Mouse (Mus musculus): ENCODE results near the gene Cd27. TPM values are rescaled to one million over a fixed set of nuclear protein-coding genes. Genes with fewer than 3 reads are reported as not detected.

Cd27 gene
- total and polyA plus RNA-seq, 3 experiments: 0.46 TPM; not detected in 2

- TF ChIP-seq NRF1 (IDR thresholded peaks at IDR 0.05; ENCODE audit: insufficient read depth, low read depth, low read length, poor library complexity, severe bottlenecking) (no peak), EP300 (IDR thresholded peaks at IDR 0.05; ENCODE audit: low read depth in 1 of 2, low read length in 2 of 2) (no peak), HCFC1 (IDR thresholded peaks at IDR 0.05; ENCODE audit: low read depth, low read length) (no peak), RAD21 (IDR thresholded peaks at IDR 0.05; ENCODE audit: low read depth, low read length) (peak; percentile 51), MAZ (IDR thresholded peaks at IDR 0.05; ENCODE audit: low read depth, low read length) (no peak), ELF1 (IDR thresholded peaks at IDR 0.05; ENCODE audit: low read depth, low read length) (no peak), USF2 (IDR thresholded peaks at IDR 0.05; ENCODE audit: borderline replicate concordance in 1 of 2, insufficient read depth in 1 of 2, low read depth in 1 of 2, low read length in 2 of 2) (no peak), ETS1 (IDR thresholded peaks at IDR 0.05; ENCODE audit: low read depth, low read length) (no peak)
Measured at GRCm38 (mm10) chr6:125210436-125210835, 26.4 kb downstream of the Cd27 start (continued).

GRCm38 (mm10) chr6:125197166-125197565 lies 39.6 kb downstream of the Cd27 start:
- H3K79me2 ChIP-seq (ENCODE audit: control insufficient read depth, insufficient read depth, low read length, poor library complexity): peaks cover 13% of the 10 kb centered on the region
- no peak for TF ChIP-seq ZMIZ1 (IDR thresholded peaks at IDR 0.05; ENCODE audit: low read depth, low read length)
- TF ChIP-seq RCOR1 (IDR thresholded peaks at IDR 0.05; ENCODE audit: low read depth, low read length): no peak
- no peak for TF ChIP-seq TCF12 (IDR thresholded peaks at IDR 0.05; ENCODE audit: low read depth, low read length)
- TF ChIP-seq KAT2A (conservative IDR thresholded peaks at IDR 0.05; ENCODE audit: low read depth, low read length): no peak
- no peak for TF ChIP-seq MXI1 (IDR thresholded peaks at IDR 0.05; ENCODE audit: low read depth, low read length)
- TF ChIP-seq BHLHE40 (IDR thresholded peaks at IDR 0.05; ENCODE audit: borderline replicate concordance, low read depth, low read length): no peak
- no peak for TF ChIP-seq CHD1 (IDR thresholded peaks at IDR 0.05; ENCODE audit: low read depth, low read length)
- no peak for TF ChIP-seq MAZ (IDR thresholded peaks at IDR 0.05; ENCODE audit: low read depth, low read length)
- TF ChIP-seq CTCF (IDR thresholded peaks at IDR 0.05 in 2 of 3, conservative IDR thresholded peaks at IDR 0.05 in 1 of 3; ENCODE audit: control insufficient read depth in 1 of 3, insufficient read depth in 1 of 3, low read depth in 2 of 3, low read length in 3 of 3, poor library complexity in 1 of 3, severe bottlenecking in 1 of 3): no peak
- no peak for TF ChIP-seq ZKSCAN1 (IDR thresholded peaks at IDR 0.05; ENCODE audit: low read depth, low read length)
- H3K4me3 ChIP-seq (ENCODE audit: control insufficient read depth in 1 of 2, insufficient read depth in 1 of 2, low read depth in 2 of 2, low read length in 2 of 2): no peak overlapping the region
- H3K36me3 ChIP-seq (ENCODE audit: control insufficient read depth in 1 of 2, insufficient read depth in 2 of 2, low read length in 2 of 2): peaks cover 8 to 14% of the 10 kb centered on the region in 2 experiments
- H3K9me3 ChIP-seq (replicated peaks; ENCODE audit: insufficient read depth, low read length): no peaks in the 10 kb centered on the region
- H3K27me3 ChIP-seq (ENCODE audit: control insufficient read depth in 1 of 2, insufficient read depth in 2 of 2, low read length in 2 of 2): no peaks in the 10 kb centered on the region
- no peak for DNase-seq (ENCODE audit: low read depth, low spot score)
- no peak overlapping the region for H3K27ac ChIP-seq (ENCODE audit: control insufficient read depth, low read depth, low read length)
- no peak overlapping the region for H3K9ac ChIP-seq (ENCODE audit: control insufficient read depth, low read depth, low read length, poor library complexity, severe bottlenecking)
- H3K4me1 ChIP-seq (ENCODE audit: control insufficient read depth in 1 of 2, insufficient read depth in 2 of 2, low read length in 2 of 2): peaks cover 0 to 6% of the 10 kb centered on the region in 2 experiments; a peak in 2 of 4 replicates

DNA sequence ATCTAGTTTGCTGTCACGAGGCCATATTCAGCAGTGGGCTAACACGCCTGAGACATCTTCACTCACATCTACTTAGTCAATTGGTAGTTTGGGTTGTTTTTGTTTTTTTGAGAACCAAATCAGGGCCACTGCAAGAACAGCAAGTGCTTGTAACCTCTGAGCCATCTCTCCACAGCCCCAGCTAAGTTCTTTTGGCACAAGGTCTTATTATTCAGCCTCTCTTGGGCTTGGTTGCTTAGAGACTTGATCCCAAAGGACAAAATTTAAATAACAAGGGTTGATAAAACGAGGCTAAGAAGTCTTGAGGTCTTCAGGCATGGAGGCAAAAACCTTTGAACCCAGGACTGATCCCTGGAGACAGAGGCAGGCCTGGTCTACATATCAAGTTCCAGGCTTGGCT lies 40.5 kb downstream of the Cd27 start:
- Histone ChIP-seq H3K9ac (ENCODE audit: control insufficient read depth, low read depth, low read length, poor library complexity, severe bottlenecking) (no peak overlapping the region), H3K36me3 (ENCODE audit: control insufficient read depth in 1 of 2, insufficient read depth in 2 of 2, low read length in 2 of 2) (peaks cover 8 to 14% of the 10 kb centered on the region in 2 experiments), H3K79me2 (ENCODE audit: control insufficient read depth, insufficient read depth, low read length, poor library complexity) (peaks cover 16% of the 10 kb centered on the region), H3K27me3 (ENCODE audit: control insufficient read depth in 1 of 2, insufficient read depth in 2 of 2, low read length in 2 of 2) (no peaks in the 10 kb centered on the region), H3K4me3 (ENCODE audit: control insufficient read depth in 1 of 2, insufficient read depth in 1 of 2, low read depth in 2 of 2, low read length in 2 of 2) (no peak overlapping the region), H3K4me1 (ENCODE audit: control insufficient read depth in 1 of 2, insufficient read depth in 2 of 2, low read length in 2 of 2) (peaks cover 0 to 6% of the 10 kb centered on the region in 2 experiments; a peak in 2 of 4 replicates), H3K27ac (ENCODE audit: control insufficient read depth, low read depth, low read length) (no peak overlapping the region), H3K9me3 (replicated peaks; ENCODE audit: insufficient read depth, low read length) (no peaks in the 10 kb centered on the region)
- no peak for TF ChIP-seq EP300 (IDR thresholded peaks at IDR 0.05; ENCODE audit: low read depth in 1 of 2, low read length in 2 of 2)
- no peak for TF ChIP-seq NELFE (IDR thresholded peaks at IDR 0.05; ENCODE audit: low read depth, low read length)
- no peak for TF ChIP-seq RAD21 (IDR thresholded peaks at IDR 0.05; ENCODE audit: low read depth, low read length)
- no peak for DNase-seq (ENCODE audit: low read depth, low spot score)

All from MEL (cell line).